Mouse (Mus musculus) kidney, embryonic 14.5 days (tissue): ENCODE measurements at regions not wholly inside any gene's neighbourhood (a gene's known extent, or its start where the extent isn't known, plus 50 kb on each side); places are given as distances from the start of the nearest gene placed in this dataset.

ENCODE experiments used
- ATAC-seq: fragments of 200-750 bp; cut with Nextera tagmentation; 2 replicates; pipeline ENCODE4 v1.8.0; 2017; ENCODE audit warnings: moderate number of reproducible peaks, mild to moderate bottlenecking, moderate TSS enrichment, moderate library complexity; ENCODE audit not compliant: low FRiP score, low TSS enrichment
- H3K27ac ChIP-seq: fragments of 300-500 bp; sonication (generic); 2 replicates; pipeline ENCODE4 v1.5.1; 2014; ENCODE audit warnings: low read depth, mild to moderate bottlenecking, low read length, moderate library complexity, mixed read lengths
- H3K27me3 ChIP-seq: fragments of 300-500 bp; sonication (generic); 2 replicates; pipeline ENCODE4 v1.6.1; 2014; ENCODE audit warnings: mild to moderate bottlenecking, low read length; ENCODE audit not compliant: control insufficient read depth, insufficient read depth
- H3K36me3 ChIP-seq: fragments of 300-500 bp; sonication (generic); 2 replicates; pipeline ENCODE4 v1.6.1; 2014; ENCODE audit warnings: low read length, mixed read lengths; ENCODE audit not compliant: control insufficient read depth, insufficient read depth
- H3K4me1 ChIP-seq: fragments of 300-500 bp; sonication (generic); 2 replicates; pipeline ENCODE4 v1.6.1; 2014; ENCODE audit warnings: low read length, mixed read lengths; ENCODE audit not compliant: control insufficient read depth, insufficient read depth
- H3K4me2 ChIP-seq: fragments of 300-500 bp; sonication (generic); replicated peaks from 2 replicates; pipeline ENCODE4 v1.6.1; 2014; ENCODE audit warnings: low read depth, mild to moderate bottlenecking, low read length
- H3K4me3 ChIP-seq: fragments of 300-500 bp; sonication (generic); 2 replicates; pipeline ENCODE4 v1.5.1; 2014; ENCODE audit warnings: mild to moderate bottlenecking, low read length
- H3K9ac ChIP-seq: fragments of 300-500 bp; sonication (generic); 2 replicates; pipeline ENCODE4 v1.6.1; 2014; ENCODE audit warnings: low read depth, mild to moderate bottlenecking, low read length, moderate library complexity
- H3K9me3 ChIP-seq: fragments of 300-500 bp; sonication (generic); 2 replicates; pipeline ENCODE4 v1.6.1; 2016; ENCODE audit warnings: low read length; ENCODE audit not compliant: control insufficient read depth
- WGBS: fragments of 180-500 bp; shearing (Covaris S2); extraction: QIAGEN DNeasy Blood & Tissue Kit; methylation state at CpG from one replicate; pipeline ENCODE4 v1.1.7; 2014; 5-methylcytosine and 5-hydroxymethylcytosine counted together

DNA sequence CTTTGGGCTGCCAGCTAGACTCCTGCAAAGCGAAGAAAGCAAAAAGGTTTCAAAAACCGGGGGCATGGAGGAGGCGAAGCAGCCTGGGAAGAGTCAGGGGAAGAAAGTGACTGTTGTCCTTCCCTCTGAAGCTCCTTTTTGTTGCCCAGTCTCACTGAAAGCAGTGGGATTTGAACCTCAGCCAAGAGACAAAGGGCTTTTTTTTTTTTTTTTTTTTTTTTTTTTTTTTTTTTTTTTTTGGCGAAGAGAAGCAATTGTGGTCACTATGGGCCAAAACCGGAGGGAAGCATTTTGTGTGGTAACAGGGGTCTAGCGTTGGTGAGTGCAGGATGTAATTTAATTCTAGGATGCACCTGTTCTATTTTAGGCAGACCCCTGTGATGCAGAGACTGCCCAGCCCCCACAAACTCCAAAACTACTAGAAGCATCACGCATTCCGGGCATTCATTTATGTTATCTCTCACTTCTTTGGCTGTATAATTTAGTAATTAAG is 80.8 kb upstream of the Cpeb2 start:
- no peaks in the 10 kb centered on the region for H3K36me3 ChIP-seq
- H3K9me3 ChIP-seq = no peaks in the 10 kb centered on the region
- H3K4me1 ChIP-seq = no peaks in the 10 kb centered on the region
- no peaks in the 10 kb centered on the region for H3K27me3 ChIP-seq
- H3K4me2 ChIP-seq = no peak overlapping the region
- ATAC-seq = no peak
- H3K27ac ChIP-seq = no peak overlapping the region
- H3K4me3 ChIP-seq = no peak overlapping the region
- no peak overlapping the region for H3K9ac ChIP-seq
- 59% methylated on average over 8 of the region's 8 CpGs for WGBS

DNA sequence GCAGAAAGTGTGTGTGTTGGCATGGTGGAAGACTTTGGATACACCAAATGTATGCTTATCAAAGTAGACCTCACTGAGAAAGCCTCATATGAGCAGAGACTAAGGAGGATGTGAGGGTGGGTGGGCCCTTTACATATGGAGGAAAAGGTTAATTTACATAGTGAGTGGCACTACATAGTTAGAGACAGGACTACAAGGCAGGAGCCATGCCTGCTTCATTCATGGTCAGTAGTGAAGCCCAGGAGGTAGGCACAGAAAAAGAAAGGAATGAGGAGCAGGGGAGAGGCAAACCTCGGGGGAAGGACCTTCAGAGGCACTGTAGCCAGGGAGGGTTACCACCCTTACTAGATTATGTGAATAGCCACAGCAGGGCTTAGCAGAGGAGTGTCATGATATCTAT is 80.1 kb upstream of the Cpeb2 start:
- ATAC-seq = no peak

DNA sequence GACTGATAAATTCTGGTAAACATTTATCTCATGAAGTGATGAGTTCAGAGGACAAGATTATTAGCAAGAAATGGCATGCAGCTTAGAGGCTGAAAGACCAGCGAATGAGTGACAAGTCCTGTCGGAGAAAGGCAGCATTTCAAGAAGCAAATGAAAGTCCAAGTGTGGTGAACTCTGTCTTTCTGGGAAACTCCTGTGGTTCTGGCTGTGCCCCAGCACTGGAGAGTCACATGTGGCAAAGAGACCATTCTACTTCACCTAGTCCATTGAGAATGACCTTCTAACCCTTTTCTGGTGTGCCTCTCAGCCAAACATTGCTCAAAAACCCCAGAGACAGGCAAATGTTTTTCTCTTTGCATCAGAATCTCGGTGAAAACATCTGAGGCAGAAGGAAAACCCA is 76.2 kb upstream of the Cpeb2 start:
- Histone ChIP-seq H3K9ac (no peak overlapping the region), H3K9me3 (no peaks in the 10 kb centered on the region), H3K27ac (no peak overlapping the region), H3K4me2 (no peak overlapping the region), H3K4me3 (no peak overlapping the region), H3K36me3 (no peaks in the 10 kb centered on the region), H3K4me1 (no peaks in the 10 kb centered on the region), H3K27me3 (no peaks in the 10 kb centered on the region)
- no peak for ATAC-seq
- 88% methylated on average over 3 of the region's 3 CpGs for WGBS

More for the DNA sequence above, 80.1 kb upstream of the Cpeb2 start:
- H3K4me1 ChIP-seq = no peaks in the 10 kb centered on the region
- H3K9ac ChIP-seq = no peak overlapping the region
- H3K36me3 ChIP-seq = no peaks in the 10 kb centered on the region
- 78% methylated on average over 1 of the region's 1 CpGs for WGBS
- H3K27me3 ChIP-seq = no peaks in the 10 kb centered on the region
- no peak overlapping the region for H3K4me3 ChIP-seq
- no peak overlapping the region for H3K27ac ChIP-seq
- H3K9me3 ChIP-seq = no peaks in the 10 kb centered on the region
- no peak overlapping the region for H3K4me2 ChIP-seq

DNA sequence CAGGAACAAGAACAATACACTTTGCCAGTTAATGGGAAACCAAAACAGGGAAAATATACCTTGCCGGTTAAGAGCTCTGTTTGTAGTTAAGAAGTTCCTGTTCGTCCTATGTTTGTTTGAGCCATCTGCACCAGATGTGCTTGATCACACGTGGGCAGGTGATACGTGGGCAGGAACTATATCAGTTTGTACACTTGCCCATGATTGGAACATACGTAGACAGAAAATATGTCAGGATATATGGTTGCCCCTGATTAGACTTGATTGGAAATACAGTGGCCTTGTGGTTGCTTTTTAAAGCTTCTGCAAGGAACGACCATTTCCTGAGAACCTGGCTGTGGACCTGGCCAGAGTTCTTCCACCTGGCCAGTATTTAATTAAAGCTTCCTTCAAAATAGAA is 72.8 kb upstream of the Cpeb2 start:
- Histone ChIP-seq H3K36me3 (no peaks in the 10 kb centered on the region), H3K4me2 (no peak overlapping the region), H3K9ac (no peak overlapping the region), H3K4me3 (no peak overlapping the region), H3K9me3 (no peaks in the 10 kb centered on the region), H3K27me3 (no peaks in the 10 kb centered on the region), H3K4me1 (no peaks in the 10 kb centered on the region), H3K27ac (no peak overlapping the region)
- WGBS = 83% methylated on average over 6 of the region's 6 CpGs
- no peak for ATAC-seq

DNA sequence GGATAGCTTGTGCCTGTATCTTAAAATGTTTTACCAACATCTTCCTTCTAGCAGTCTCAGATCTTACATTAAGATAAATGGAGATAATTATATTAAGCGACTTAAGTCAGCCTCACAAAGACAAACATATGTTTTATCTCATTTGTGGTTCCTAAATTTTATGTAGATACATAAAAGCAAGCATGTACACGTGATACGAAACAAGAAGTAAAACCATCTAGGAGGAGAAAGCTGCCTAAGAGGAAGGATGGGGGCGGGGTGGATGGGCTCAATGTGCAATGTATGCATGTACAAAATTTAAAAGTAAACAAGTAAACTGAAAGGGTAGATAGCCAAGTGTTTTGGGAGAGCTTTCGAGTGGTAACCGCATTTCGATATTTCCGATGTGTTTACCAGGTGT is 51.5 kb upstream of the Cpeb2 start:
- Histone ChIP-seq H3K4me1 (no peaks in the 10 kb centered on the region), H3K9me3 (no peaks in the 10 kb centered on the region), H3K36me3 (no peaks in the 10 kb centered on the region), H3K27me3 (no peaks in the 10 kb centered on the region), H3K27ac (no peak overlapping the region), H3K4me2 (no peak overlapping the region), H3K4me3 (no peak overlapping the region), H3K9ac (no peak overlapping the region)
- WGBS = 86% methylated on average over 8 of the region's 8 CpGs
- no peak for ATAC-seq
